Mouse (Mus musculus) B cell, adult 2 months (primary cell): ENCODE measurements around the gene Hoxb4.

Experiments used
- DNase-seq, 2 experiments: peaks; one replicate each; pipeline ENCODE4 v3.0.0; 2022

The Hoxb4 gene

GRCm38 (mm10) chr11:96352691-96353521 is 34.8 kb downstream of the Hoxb4 start:
- peak in 1 of 2 experiments; percentile 18 for DNase-seq

DNA sequence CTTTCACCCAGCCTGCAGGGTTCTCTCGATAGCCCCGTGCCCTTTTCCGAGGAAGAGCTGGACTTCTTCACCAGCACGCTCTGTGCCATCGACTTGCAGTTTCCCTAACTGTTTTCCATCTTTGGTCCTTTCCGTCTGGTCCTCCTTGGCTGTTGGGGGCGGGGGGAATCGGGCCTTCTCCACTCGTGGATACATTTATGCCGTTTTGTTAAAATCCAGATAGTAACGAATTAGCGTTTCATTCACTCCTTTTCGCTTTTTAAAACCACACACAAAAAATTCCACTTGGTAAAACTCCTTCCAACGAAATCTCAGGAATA is 35.4 kb downstream of the Hoxb4 start:
- no peak for DNase-seq

GRCm38 (mm10) chr11:96353939-96354338 is 35.9 kb downstream of the Hoxb4 start:
- DNase-seq: no peak

DNA sequence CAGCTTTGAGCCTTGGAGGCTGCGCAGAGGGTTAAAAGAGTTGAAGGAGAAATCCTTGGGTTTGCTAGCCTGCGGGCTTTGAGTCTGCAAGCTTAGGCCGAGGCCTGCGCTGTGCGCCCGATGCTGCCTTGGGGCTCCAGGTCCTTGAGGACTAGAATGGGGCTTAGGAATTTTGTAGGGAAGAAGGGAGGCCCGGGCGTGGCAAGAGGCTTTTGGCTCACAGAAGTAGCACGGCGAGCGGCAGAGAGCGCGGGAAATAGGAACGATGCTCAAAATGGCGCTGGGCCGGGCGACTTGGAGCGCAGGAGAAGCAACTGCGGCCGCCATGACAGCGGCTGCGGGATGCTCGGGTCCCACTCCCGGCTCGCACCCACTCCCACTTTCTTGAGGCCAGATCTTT is 36.3 kb downstream of the Hoxb4 start:
- DNase-seq: no peak

DNA sequence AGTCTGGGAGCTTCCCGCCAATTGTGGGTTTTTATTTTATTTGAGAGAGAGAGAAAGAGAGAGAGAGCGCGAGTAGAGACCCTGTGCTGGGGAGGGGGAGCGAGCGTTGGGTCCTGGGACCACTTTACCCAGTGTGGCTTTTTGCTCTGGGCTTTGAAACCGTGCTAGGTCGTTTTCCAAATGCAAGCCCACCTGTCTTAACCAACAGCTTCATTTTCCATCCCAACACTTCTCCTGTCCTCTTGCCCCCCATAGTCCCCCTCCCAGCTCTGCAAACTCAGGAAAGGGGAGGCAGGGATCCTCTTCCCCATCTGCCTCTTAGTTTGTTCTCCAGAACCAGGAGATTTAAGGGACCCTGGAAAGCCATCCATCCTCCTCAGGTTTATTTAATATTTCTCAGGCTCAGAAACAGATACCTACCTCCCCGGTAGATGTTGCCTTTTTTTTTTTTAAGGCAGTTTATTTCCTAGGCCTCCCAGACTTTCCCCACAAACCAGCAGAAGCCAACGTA is 36.8 kb downstream of the Hoxb4 start:
- DNase-seq: no peak

GRCm38 (mm10) chr11:96363807-96364206 is 45.7 kb downstream of the Hoxb4 start:
- no peak for DNase-seq

DNA sequence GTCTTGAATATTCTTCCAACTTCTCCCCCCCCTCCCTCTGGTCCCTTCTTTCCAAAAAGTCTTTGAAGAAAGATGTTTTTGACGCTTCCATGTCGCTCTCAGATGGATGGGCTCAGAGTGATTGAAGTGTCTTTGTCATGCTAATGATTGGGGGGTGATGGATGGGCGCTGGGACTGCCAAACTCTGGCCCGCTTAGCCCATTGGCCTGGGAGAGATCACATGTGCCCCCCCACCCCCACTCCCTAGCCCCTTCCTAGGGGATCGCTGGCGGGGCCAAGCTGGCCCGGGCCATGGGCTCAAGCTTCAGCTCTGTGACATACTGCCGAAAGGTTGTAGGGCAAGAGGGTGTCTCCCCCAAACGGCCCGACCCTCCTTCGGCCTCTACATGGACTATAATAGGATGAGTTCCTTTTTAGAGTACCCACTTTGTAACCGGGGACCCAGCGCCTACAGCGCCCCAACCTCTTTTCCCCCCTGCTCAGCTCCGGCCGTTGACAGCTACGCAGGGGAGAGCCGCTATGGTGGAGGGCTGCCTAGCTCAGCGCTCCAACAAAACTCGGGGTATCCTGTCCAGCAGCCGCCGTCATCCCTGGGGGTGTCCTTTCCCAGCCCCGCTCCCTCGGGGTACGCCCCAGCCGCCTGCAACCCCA is 47.5 kb downstream of the Hoxb4 start, which contains the start of gene Hoxb1:
TSS of gene Hoxb1 (plus strand) at position 312 of the 651 bp plus-strand sequence.
- DNase-seq: no peak

DNA sequence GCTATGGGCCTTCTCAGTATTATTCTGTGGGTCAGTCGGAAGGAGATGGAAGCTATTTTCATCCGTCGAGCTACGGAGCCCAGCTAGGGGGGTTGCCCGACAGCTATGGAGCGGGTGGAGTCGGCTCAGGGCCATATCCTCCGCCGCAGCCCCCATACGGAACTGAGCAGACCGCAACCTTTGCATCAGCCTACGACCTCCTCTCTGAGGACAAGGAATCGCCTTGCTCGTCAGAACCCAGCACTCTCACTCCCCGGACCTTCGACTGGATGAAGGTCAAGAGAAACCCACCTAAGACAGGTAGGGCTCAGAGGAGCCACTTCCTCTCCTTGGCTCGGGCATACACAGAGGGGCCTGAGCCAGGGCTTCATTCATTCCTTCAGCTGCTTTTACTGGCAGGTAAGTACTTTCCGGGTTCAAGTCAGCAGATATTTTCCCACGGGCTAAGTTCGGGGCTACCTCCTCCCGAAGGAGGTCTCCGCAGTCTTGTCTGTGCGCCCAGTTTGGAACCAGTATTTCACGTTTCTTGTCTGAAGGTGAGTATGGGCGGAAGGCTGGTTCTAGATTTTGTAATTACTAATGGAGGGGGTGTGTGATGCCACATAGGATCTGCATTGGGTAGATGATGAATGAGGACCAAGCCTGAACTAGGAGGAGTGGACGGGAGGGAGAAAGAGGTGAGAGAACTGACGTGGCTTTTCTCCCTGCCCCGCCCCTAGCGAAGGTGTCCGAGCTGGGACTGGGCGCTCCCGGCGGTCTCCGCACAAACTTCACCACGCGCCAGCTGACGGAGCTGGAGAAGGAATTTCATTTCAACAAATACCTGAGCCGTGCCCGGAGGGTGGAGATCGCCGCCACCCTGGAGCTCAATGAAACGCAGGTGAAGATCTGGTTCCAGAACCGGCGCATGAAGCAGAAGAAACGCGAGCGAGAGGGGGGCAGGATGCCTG is 48.3 kb downstream of the Hoxb4 start:
- DNase-seq: peak in 1 of 2 experiments; percentile 11

DNA sequence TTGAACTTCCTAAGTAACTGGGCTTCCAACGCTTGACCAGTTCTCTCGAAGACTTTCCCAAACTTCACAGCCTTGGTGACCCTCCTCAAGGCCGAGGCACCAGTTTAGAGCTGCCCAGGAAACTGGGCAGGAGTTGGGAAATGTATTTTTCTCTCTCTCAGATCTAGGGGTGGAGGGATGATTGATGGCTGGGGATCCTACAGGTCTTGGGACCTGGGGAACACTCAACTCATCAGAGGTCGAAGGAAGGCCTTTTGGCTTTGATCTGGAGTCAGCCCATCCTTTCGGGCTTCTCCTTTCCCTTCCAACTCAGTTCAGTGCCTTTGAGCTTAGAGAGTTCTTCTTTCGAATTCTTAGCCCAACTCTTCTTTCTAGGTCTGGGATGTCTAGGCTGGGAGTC is 49.1 kb downstream of the Hoxb4 start:
- DNase-seq: no peak

GRCm38 (mm10) chr11:96368686-96369085 is 50.6 kb downstream of the Hoxb4 start:
- no peak for DNase-seq

DNA sequence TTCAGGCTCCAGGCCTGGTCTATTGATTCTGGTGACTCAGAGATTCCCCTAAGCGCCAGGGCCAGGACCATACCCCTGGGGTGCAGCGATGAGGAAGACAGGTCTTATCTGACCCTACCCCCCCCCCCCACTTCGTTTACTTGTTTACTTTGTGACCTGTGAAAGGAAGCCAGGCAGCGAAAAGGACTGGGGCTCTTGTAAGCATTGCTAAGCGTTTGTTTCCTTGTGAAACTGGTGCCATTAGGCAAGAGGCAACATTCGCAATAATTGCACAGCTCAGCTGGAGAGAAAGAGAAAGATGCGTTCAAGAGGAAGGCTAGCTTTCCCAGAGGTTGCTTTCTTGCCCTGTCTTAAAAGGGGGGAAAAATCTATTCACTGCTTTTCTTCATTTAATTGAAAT is 51.1 kb downstream of the Hoxb4 start:
- no peak for DNase-seq
